24 mouse cellular contexts compared by ENCODE assay signal in genomic region chr17:44153871-44154270, GRCm38 (mm10). TPM values are rescaled to one million over a fixed set of nuclear protein-coding genes. Genes with fewer than 3 reads are reported as not detected.
DNase-seq lines count a peak whose midpoint lies in the region; ATAC-seq and TF ChIP-seq lines count a peak whose summit lies in the region.
"Had no signal": no experiment of that assay in that cellular context is flagged by ENCODE, and none has a peak within 500 bp of the region (broad histone marks: within the 10 kb centered on the region; RNA-seq: fewer than 3 reads in every experiment).

No protein-coding gene starts in this region.

- H3K27me3 ChIP-seq in lung, embryonic 14.5 days (ENCODE audit: insufficient read depth, low read length): no peaks in the 10 kb centered on the region
- H3K27me3 ChIP-seq in lung, embryonic 16.5 days (ENCODE audit: control insufficient read depth, insufficient read depth, low read depth, low read length): no peaks in the 10 kb centered on the region
- H3K27me3 ChIP-seq in lung, postnatal 0 days (replicated peaks; ENCODE audit: insufficient read depth, low read length): no peaks in the 10 kb centered on the region
- no peaks in the 10 kb centered on the region for H3K27me3 ChIP-seq in forebrain, embryonic 16.5 days (replicated peaks; ENCODE audit: control insufficient read depth, insufficient read depth, low read length)
- H3K27me3 ChIP-seq in liver, postnatal 0 days (ENCODE audit: insufficient read depth, low read length): no peaks in the 10 kb centered on the region
- H3K27me3 ChIP-seq: embryonic facial prominence, embryonic 13.5 days; embryonic facial prominence, embryonic 15.5 days; forebrain, embryonic 12.5 days had no signal

- TF ChIP-seq CTCF in lung, embryonic 14.5 days (IDR thresholded peaks at IDR 0.05; ENCODE audit: low read depth): no peak
- no peak for TF ChIP-seq CTCF in lung, postnatal 0 days (IDR thresholded peaks at IDR 0.05)
- no peak for TF ChIP-seq CTCF in liver, postnatal 0 days (IDR thresholded peaks at IDR 0.05; ENCODE audit: low read depth)

- no peak overlapping the region for H3K27ac ChIP-seq in lung, embryonic 14.5 days (ENCODE audit: low read depth)
- H3K27ac ChIP-seq in lung, embryonic 16.5 days (ENCODE audit: low read length): peak overlapping the region; percentile 66
- H3K27ac ChIP-seq in lung, postnatal 0 days (ENCODE audit: low read length): peak overlapping the region; percentile 78
- H3K27ac ChIP-seq in forebrain, embryonic 16.5 days (ENCODE audit: low read length): no peak overlapping the region
- no peak overlapping the region for H3K27ac ChIP-seq in liver, postnatal 0 days (ENCODE audit: low read depth)
- H3K27ac ChIP-seq: embryonic facial prominence, embryonic 13.5 days; embryonic facial prominence, embryonic 15.5 days; forebrain, embryonic 10.5 days; forebrain, embryonic 12.5 days had no signal

- H3K4me1 ChIP-seq in lung, embryonic 14.5 days (ENCODE audit: insufficient read depth): peaks cover 5% of the 10 kb centered on the region; the same call in 1 of the 2 replicates
- H3K4me1 ChIP-seq in lung, embryonic 16.5 days (replicated peaks; ENCODE audit: control insufficient read depth, insufficient read depth, low read length): 0 out of 2 replicates have a peak, but pooled peaks cover 2% of the 10 kb centered on the region
- no peaks in the 10 kb centered on the region for H3K4me1 ChIP-seq in lung, postnatal 0 days (ENCODE audit: insufficient read depth, low read depth, low read length)
- H3K4me1 ChIP-seq in forebrain, embryonic 16.5 days (replicated peaks; ENCODE audit: control insufficient read depth, insufficient read depth, low read length): no peaks in the 10 kb centered on the region
- H3K4me1 ChIP-seq in liver, postnatal 0 days (ENCODE audit: insufficient read depth): 0 out of 2 replicates have a peak, but pooled peaks cover 2% of the 10 kb centered on the region
- H3K4me1 ChIP-seq: embryonic facial prominence, embryonic 13.5 days; embryonic facial prominence, embryonic 15.5 days; forebrain, embryonic 10.5 days; forebrain, embryonic 12.5 days had no signal

- H3K36me3 ChIP-seq in lung, embryonic 14.5 days (ENCODE audit: insufficient read depth): no peaks in the 10 kb centered on the region
- H3K36me3 ChIP-seq in lung, embryonic 16.5 days (ENCODE audit: control insufficient read depth, insufficient read depth, low read length): no peaks in the 10 kb centered on the region
- H3K36me3 ChIP-seq in lung, postnatal 0 days (ENCODE audit: insufficient read depth, low read length): no peaks in the 10 kb centered on the region
- no peaks in the 10 kb centered on the region for H3K36me3 ChIP-seq in forebrain, embryonic 16.5 days (ENCODE audit: control insufficient read depth, insufficient read depth)
- no peaks in the 10 kb centered on the region for H3K36me3 ChIP-seq in liver, postnatal 0 days (replicated peaks; ENCODE audit: insufficient read depth, low read length)
- H3K36me3 ChIP-seq: embryonic facial prominence, embryonic 13.5 days; embryonic facial prominence, embryonic 15.5 days; forebrain, embryonic 10.5 days; forebrain, embryonic 12.5 days had no signal

- H3K4me2 ChIP-seq in lung, embryonic 14.5 days: no peak overlapping the region
- H3K4me2 ChIP-seq in lung, embryonic 16.5 days (ENCODE audit: low read depth, low read length): peak overlapping the region; percentile 32; the same call in 1 of the 2 replicates
- H3K4me2 ChIP-seq in lung, postnatal 0 days (replicated peaks; ENCODE audit: low read depth, low read length): peak overlapping the region; percentile 25; the same call in 1 of the 2 replicates
- H3K4me2 ChIP-seq in forebrain, embryonic 16.5 days (ENCODE audit: low read length): no peak overlapping the region
- H3K4me2 ChIP-seq in liver, postnatal 0 days (ENCODE audit: low read depth, low read length): no peak overlapping the region
- H3K4me2 ChIP-seq: embryonic facial prominence, embryonic 13.5 days; embryonic facial prominence, embryonic 15.5 days; forebrain, embryonic 12.5 days had no signal

- 0 out of 2 replicates have a peak, but pooled peaks have one; percentile 21 for ATAC-seq in lung, embryonic 14.5 days (ENCODE audit: insufficient read depth)
- peak; percentile 64; the same call in 1 of the 2 replicates for ATAC-seq in lung, embryonic 16.5 days (ENCODE audit: low read depth)
- ATAC-seq in lung, postnatal 0 days: peak; percentile 27; the same call in 1 of the 2 replicates
- no peak for ATAC-seq in forebrain, embryonic 16.5 days
- no peak for ATAC-seq in liver, postnatal 0 days
- ATAC-seq: forebrain, embryonic 14.5 days had no signal

- peak; percentile 60 for DNase-seq in lung, embryonic 14.5 days
- DNase-seq in lung, postnatal 4 days: no peak
- peak; percentile 82 for DNase-seq in lung, postnatal 0 days (ENCODE audit: low spot score)
- peak; percentile 48 for DNase-seq in lung, postnatal 25 days (ENCODE audit: low spot score)
- DNase-seq in kidney, postnatal 25 days: no peak
- no peak for DNase-seq in liver, postnatal 0 days
- DNase-seq: adrenal gland, adult 2 months; adrenal gland, postnatal 10 days; adrenal gland, postnatal 25 days; cerebellum, adult 11 months; cerebellum, adult 18-20 months; cerebellum, adult 8-10 months; cerebellum, adult 9-11 months; cerebellum, postnatal 14 days; cerebellum, postnatal 36 days; embryo, embryonic 11 days had no signal

- H3K9ac ChIP-seq in lung, embryonic 14.5 days: no peak overlapping the region
- H3K9ac ChIP-seq in lung, embryonic 16.5 days (ENCODE audit: low read length): 0 out of 2 replicates have a peak overlapping the region, but pooled peaks have one; percentile 13
- peak overlapping the region; percentile 13; the same call in 1 of the 2 replicates for H3K9ac ChIP-seq in lung, postnatal 0 days (replicated peaks; ENCODE audit: low read depth)
- H3K9ac ChIP-seq in forebrain, embryonic 16.5 days (replicated peaks; ENCODE audit: low read depth, low read length): no peak overlapping the region
- H3K9ac ChIP-seq in liver, postnatal 0 days (replicated peaks): no peak overlapping the region
- H3K9ac ChIP-seq: embryonic facial prominence, embryonic 13.5 days; embryonic facial prominence, embryonic 15.5 days; forebrain, embryonic 12.5 days had no signal

- H3K9me3 ChIP-seq in lung, embryonic 14.5 days (ENCODE audit: low read depth, low read length): no peaks in the 10 kb centered on the region
- no peaks in the 10 kb centered on the region for H3K9me3 ChIP-seq in lung, embryonic 16.5 days (ENCODE audit: control insufficient read depth, low read length)
- no peaks in the 10 kb centered on the region for H3K9me3 ChIP-seq in lung, postnatal 0 days (ENCODE audit: low read length)
- no peaks in the 10 kb centered on the region for H3K9me3 ChIP-seq in forebrain, embryonic 16.5 days (ENCODE audit: control insufficient read depth, low read length)
- H3K9me3 ChIP-seq in liver, postnatal 0 days (ENCODE audit: low read length): no peaks in the 10 kb centered on the region
- H3K9me3 ChIP-seq: embryonic facial prominence, embryonic 13.5 days; embryonic facial prominence, embryonic 15.5 days; forebrain, embryonic 10.5 days; forebrain, embryonic 12.5 days had no signal

- peak; percentile 96 for TF ChIP-seq EP300 in lung, postnatal 0 days (IDR thresholded peaks at IDR 0.05)
- TF ChIP-seq EP300 in liver, postnatal 0 days (IDR thresholded peaks at IDR 0.05; ENCODE audit: low read depth): no peak

- H3K4me3 ChIP-seq in lung, embryonic 14.5 days (ENCODE audit: low read depth, low read length): no peak overlapping the region
- H3K4me3 ChIP-seq in lung, embryonic 16.5 days (ENCODE audit: low read length): peak overlapping the region; percentile 7; the same call in 1 of the 2 replicates
- no peak overlapping the region for H3K4me3 ChIP-seq in lung, postnatal 0 days (ENCODE audit: low read depth, low read length)
- no peak overlapping the region for H3K4me3 ChIP-seq in forebrain, embryonic 16.5 days (replicated peaks; ENCODE audit: low read length)
- no peak overlapping the region for H3K4me3 ChIP-seq in liver, postnatal 0 days (ENCODE audit: low read depth, low read length)
- H3K4me3 ChIP-seq: embryonic facial prominence, embryonic 13.5 days; embryonic facial prominence, embryonic 15.5 days; erythroblast, embryonic 14.5 days; forebrain, embryonic 10.5 days; forebrain, embryonic 12.5 days had no signal

- WGBS in lung, embryonic 14.5 days: 26% methylated on average over 5 of the region's 5 CpGs
- 28% methylated on average over 5 of the region's 5 CpGs for WGBS in lung, embryonic 16.5 days
- 27% methylated on average over 5 of the region's 5 CpGs for WGBS in lung, postnatal 0 days
- WGBS in forebrain, embryonic 16.5 days: 53% methylated on average over 5 of the region's 5 CpGs
- 63% methylated on average over 5 of the region's 5 CpGs for WGBS in liver, postnatal 0 days (ENCODE audit: insufficient replicate concordance)

RNA-seq across cellular contexts. Expression of gene Clic5, which starts 34.5 kb away (rescaled TPM):
- 3.3 and 4.5 TPM in 2 replicates for polyA plus RNA-seq in lung, embryonic 14.5 days (2014; fragmentation: Nextera tagmentation; extraction: Ambion mirVana)
- polyA plus RNA-seq in lung, embryonic 16.5 days (2015; fragmentation: Nextera tagmentation; extraction: Ambion mirVana): 24.8 and 29.1 TPM in 2 replicates
- polyA plus RNA-seq in lung, postnatal 0 days (2015; fragmentation: Nextera tagmentation; extraction: Ambion mirVana): 83.6 and 122 TPM in 2 replicates
- polyA plus RNA-seq in forebrain, embryonic 16.5 days (2015; fragmentation: Nextera tagmentation; extraction: Ambion mirVana): 0.18 and 0.25 TPM in 2 replicates
- 0.28 and 0.30 TPM in 2 replicates for polyA plus RNA-seq in liver, postnatal 0 days (2015; fragmentation: Nextera tagmentation; extraction: Ambion mirVana)
- polyA plus RNA-seq: erythroblast, embryonic 14.5 days had no signal

RNA-seq across cellular contexts. Expression of gene Enpp4, which starts 48.3 kb away (rescaled TPM):
- 4.8 and 5.7 TPM in 2 replicates for polyA plus RNA-seq in lung, embryonic 14.5 days (2014; fragmentation: Nextera tagmentation; extraction: Ambion mirVana)
- polyA plus RNA-seq in lung, embryonic 16.5 days (2015; fragmentation: Nextera tagmentation; extraction: Ambion mirVana): 6.0 and 6.3 TPM in 2 replicates
- polyA plus RNA-seq in lung, postnatal 0 days (2015; fragmentation: Nextera tagmentation; extraction: Ambion mirVana): 8.4 and 9.2 TPM in 2 replicates
- polyA plus RNA-seq in forebrain, embryonic 16.5 days (2015; fragmentation: Nextera tagmentation; extraction: Ambion mirVana): 5.7 and 6.2 TPM in 2 replicates
- 5.5 and 5.8 TPM in 2 replicates for polyA plus RNA-seq in liver, postnatal 0 days (2015; fragmentation: Nextera tagmentation; extraction: Ambion mirVana)

Comparison
In these comparisons a context has a peak if more than half of its experiments do, and no peak if none do; other contexts are left out.
1. DNase-seq: peak in lung, embryonic 14.5 days (single experiment), lung, postnatal 0 days (single experiment) and lung, postnatal 25 days (single experiment); none in lung, postnatal 4 days (0 of 2), kidney, postnatal 25 days (0 of 2) and liver, postnatal 0 days (single experiment).
2. H3K27ac ChIP-seq: peak in lung, embryonic 16.5 days (single experiment) and lung, postnatal 0 days (single experiment); none in lung, embryonic 14.5 days (single experiment), forebrain, embryonic 16.5 days (single experiment) and liver, postnatal 0 days (single experiment).
3. H3K4me2 ChIP-seq: peak in lung, embryonic 16.5 days (single experiment) and lung, postnatal 0 days (single experiment); none in lung, embryonic 14.5 days (single experiment), forebrain, embryonic 16.5 days (single experiment) and liver, postnatal 0 days (single experiment).
4. H3K9ac ChIP-seq: peak in lung, embryonic 16.5 days (single experiment) and lung, postnatal 0 days (single experiment); none in lung, embryonic 14.5 days (single experiment), forebrain, embryonic 16.5 days (single experiment) and liver, postnatal 0 days (single experiment).
5. ATAC-seq: peak in lung, embryonic 14.5 days (single experiment), lung, embryonic 16.5 days (single experiment) and lung, postnatal 0 days (single experiment); none in forebrain, embryonic 16.5 days (single experiment) and liver, postnatal 0 days (single experiment).